Mouse (Mus musculus): ENCODE data around the gene Pde5a.

The Pde5a gene

GRCm38 (mm10) chr3:122763768-122764167, 35.0 kb downstream of the Pde5a start:
- DNase-seq (ENCODE audit: low read depth, low spot score) = no peak

- no peak for DNase-seq (ENCODE audit: low read depth, low spot score)
Observed at GRCm38 (mm10) chr3:122766930-122767329, 38.2 kb downstream of the Pde5a start.

GRCm38 (mm10) chr3:122767841-122768240, 39.1 kb downstream of the Pde5a start:
- DNase-seq (ENCODE audit: low read depth, low spot score) = no peak

GRCm38 (mm10) chr3:122781417-122781816, 52.7 kb downstream of the Pde5a start:
- no peak for DNase-seq (ENCODE audit: low read depth, low spot score)

DNA sequence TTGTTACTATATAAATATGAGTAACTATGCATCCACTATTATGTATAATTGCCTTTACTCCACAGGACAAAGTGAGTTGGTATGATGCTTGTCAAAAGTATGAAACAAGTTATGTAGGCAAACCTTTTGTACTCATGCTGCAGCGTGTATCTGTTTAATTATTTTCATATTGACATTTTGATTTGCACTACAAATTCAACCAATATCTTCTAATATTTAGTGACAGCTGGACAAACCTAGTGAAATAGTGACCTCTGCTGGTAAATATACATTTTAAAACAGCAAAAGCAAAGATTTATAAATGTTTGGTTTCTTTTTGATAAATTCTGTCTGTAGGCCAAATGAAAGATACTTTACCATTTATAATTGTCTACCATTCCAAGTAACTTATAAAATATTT, 55.5 kb downstream of the Pde5a start:
- DNase-seq (ENCODE audit: low read depth, low spot score) = no peak

GRCm38 (mm10) chr3:122788314-122788713, 59.6 kb downstream of the Pde5a start:
- DNase-seq (ENCODE audit: low read depth, low spot score) = no peak

- no peak for DNase-seq (ENCODE audit: low read depth, low spot score)
Observed at GRCm38 (mm10) chr3:122789544-122789943, 60.8 kb downstream of the Pde5a start.

- DNase-seq (ENCODE audit: low read depth, low spot score) = no peak
Observed at GRCm38 (mm10) chr3:122800050-122800449, 71.3 kb downstream of the Pde5a start.

DNA sequence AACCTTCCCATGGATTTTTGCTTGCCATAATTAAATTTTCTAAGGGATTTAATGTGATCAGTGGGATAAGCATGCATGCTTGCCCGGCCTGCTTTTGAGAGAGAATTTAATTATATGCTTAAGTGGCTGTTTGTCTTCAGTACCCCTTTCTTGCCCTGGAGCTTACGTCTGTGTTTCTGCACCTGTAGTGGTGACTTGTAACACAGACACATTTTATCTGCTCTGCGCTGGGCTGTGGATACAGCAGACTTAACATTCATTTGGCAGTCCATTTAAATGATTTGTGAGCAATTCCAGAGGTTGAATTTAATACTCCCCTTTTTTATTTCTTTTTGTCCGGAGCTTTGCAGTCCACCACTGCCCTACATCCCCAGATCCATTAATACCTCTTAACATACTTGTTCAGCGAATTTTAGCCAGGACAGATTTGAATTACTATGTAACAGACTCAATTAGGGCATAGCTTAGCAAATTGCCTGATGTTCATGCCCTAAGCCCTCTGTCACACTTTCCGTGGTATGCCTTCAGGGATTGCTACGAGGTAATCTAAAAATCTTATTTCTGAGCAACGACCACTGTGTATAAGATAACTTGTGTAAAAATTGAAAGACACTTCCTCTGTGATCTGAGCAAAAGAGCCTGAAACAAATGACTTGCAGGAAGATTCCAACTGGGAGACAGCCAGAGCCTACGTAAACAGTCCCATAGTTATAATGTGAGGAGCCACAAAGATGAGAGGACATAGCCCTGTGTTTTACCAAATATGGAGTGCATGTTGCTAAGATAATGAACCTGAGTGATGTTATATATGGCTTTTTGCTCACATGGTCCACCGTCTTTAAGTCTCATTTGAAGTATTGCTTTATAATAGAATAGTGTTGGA, 72.0 kb downstream of the Pde5a start:
- no peak for DNase-seq (ENCODE audit: low read depth, low spot score)

- no peak for DNase-seq (ENCODE audit: low read depth, low spot score)
Observed at GRCm38 (mm10) chr3:122801436-122802221, 72.9 kb downstream of the Pde5a start.

DNA sequence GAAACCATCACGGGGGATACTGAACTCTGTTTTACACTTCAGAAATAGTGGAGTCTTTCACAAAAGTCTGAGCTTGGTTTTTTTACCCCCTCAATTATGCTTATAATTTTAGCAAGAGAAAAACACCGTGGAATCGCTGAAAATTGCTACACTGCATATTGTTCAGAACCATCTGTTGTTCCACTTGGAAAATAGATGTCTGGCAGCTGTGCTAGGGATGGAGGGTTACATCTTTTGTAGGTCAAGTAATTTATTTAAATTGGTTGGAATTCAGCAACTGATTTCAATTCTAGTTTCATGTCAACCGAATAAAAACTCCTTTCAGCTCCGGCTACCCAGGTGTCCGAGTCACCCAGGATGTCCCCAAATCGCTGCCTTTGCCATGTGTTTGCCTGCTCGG, 78.6 kb downstream of the Pde5a start:
- DNase-seq (ENCODE audit: low read depth, low spot score) = no peak

DNA sequence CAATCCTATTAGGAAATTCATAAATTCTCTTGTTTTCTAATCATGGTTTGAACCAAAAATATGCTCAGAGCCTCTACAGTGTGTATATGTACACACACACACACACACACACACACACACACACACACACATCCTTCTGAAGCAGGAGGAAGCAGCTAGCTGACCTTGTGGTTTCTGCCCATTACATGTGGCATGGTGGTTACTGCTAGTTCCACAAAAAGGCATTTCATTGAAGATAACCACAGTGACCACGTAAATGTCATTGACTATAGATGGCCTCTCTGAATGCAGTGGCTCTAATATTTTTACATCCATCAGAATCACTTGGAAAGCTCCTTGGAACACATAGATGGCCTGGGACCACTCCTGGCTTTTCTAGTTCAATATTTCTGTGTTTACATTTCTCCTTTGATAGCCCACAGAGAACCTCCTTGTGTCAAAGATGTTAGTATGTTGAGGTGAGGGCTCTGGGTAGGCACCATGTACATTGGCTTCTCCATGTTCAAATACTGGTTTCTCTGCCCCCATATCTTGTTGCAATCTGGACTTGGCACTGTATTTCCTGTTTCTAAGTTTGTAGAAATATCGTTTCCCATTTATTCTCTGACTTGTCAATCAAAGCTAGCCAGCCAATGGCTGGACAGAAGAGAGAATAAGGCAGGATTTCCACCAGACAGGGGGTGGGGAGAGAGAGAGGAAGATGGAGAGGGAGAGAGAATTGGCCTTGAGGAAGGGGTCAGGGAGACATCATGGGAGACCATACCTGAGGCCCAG, 81.5 kb downstream of the Pde5a start:
- no peak for DNase-seq (ENCODE audit: low read depth, low spot score)

- DNase-seq (ENCODE audit: low read depth, low spot score) = no peak
Observed at GRCm38 (mm10) chr3:122810986-122811385, 82.2 kb downstream of the Pde5a start.

- no peak for DNase-seq (ENCODE audit: low read depth, low spot score)
Observed at GRCm38 (mm10) chr3:122814531-122814930, 85.8 kb downstream of the Pde5a start.

GRCm38 (mm10) chr3:122818282-122818681, 89.5 kb downstream of the Pde5a start:
- DNase-seq (ENCODE audit: low read depth, low spot score) = no peak

GRCm38 (mm10) chr3:122820700-122821099, 92.0 kb downstream of the Pde5a start:
- DNase-seq (ENCODE audit: low read depth, low spot score) = no peak

DNA sequence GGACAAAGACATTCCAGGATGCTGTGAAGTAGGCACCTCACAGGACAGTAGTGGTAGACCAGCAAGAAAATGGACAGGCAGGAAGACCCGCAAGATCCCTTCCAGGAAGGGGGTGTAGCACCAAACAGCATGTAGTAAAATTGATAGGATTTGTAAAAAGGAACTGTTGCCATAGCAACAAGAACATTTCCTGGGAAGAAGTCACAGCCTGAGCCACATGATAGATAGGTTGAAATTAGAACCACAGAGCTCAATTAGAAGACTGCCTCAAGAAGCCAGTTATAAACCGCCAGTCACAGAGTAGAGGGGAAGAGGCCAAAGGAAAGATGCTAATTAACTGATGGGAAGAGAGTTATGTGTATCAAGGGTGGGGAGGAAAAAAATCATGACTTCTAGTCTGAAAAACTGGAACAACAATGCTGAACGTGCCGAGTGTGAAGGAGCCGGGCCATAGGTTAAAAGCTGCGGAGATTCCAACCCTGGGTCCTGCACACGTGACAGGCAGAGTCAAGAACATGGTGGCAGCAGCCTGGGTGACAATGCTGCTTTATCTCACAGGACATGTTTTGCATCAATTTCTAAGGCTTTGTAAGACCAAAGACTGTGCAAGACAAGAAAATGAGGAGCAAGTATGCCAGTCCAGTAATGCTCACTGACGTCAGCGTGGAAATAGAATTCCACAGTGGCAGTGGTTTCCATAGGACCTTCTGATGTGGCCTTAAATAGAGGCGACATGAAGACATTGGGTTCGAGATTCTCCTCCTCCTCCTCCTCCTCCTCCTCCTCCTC, 99.7 kb downstream of the Pde5a start:
- no peak for DNase-seq (ENCODE audit: low read depth, low spot score)

DNA sequence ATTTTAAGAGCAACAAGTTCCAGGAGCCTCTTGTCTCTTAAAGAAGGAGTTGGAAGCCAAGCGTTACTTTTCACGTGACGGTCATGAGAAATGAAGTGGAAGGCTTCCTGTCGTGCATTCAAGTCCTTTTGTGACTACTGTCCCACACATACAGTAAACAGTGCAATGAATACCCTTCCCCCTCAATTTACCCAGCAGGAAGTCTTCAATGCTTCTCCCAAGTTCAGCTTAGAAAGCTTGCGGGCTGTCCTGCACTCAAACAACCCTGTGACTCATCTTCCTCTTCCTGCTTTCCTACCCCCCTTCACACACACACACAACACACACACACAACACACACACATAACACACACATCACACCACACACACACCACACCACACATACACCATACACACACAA, 105.8 kb downstream of the Pde5a start:
- no peak for DNase-seq (ENCODE audit: low read depth, low spot score)

GRCm38 (mm10) chr3:122835097-122835850, 106.5 kb downstream of the Pde5a start:
- no peak for DNase-seq (ENCODE audit: low read depth, low spot score)

DNA sequence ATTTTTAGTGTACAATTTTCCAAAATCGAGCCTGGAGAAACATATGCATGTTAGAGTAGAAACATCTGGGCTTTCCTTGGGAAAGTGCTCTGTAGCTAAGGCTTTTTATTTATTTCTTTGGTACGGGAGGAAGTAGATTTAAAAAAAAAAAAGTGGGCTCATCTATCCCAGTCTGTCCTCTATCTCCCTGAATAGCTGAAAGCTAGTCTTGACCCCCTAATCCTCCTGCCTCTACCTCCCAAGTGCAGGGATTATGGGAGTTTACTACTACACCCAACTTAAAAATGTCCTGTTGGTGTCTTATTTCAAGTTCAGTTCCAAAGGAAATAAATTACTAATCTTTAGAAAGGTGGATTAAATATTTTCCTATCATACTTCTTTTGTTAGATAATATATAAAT, 108.9 kb downstream of the Pde5a start:
- no peak for DNase-seq (ENCODE audit: low read depth, low spot score)

Data from CD4-positive helper T cell, adult 2 months (primary cell).